13 mouse cellular contexts compared by ENCODE assay signal in genomic region chr10:20071716-20072115, GRCm38 (mm10).
A peak's percentile ranks its signal among the peaks of the same experiment; 100 is the strongest.
DNase-seq lines count a peak whose midpoint lies in the region.
"Had no signal": no experiment of that assay in that cellular context is flagged by ENCODE, and none has a peak within 500 bp of the region (broad histone marks: within the 10 kb centered on the region; RNA-seq: fewer than 3 reads in every experiment).

No protein-coding gene starts in this region.

- peak; percentile 24 to 58 for DNase-seq in cerebellum, postnatal 14 days
- no peak for DNase-seq in cerebellum, postnatal 25 days
- peak; percentile 66 to 69 for DNase-seq in heart, adult 18-20 months
- DNase-seq in heart, postnatal 4 days = no peak
- DNase-seq in kidney, postnatal 10 days = peak; percentile 3
- DNase-seq in kidney, adult 18-20 months = no peak
- DNase-seq in fat pad, adult 2 months (ENCODE audit: extremely low read depth, low read depth, low spot score) = peak; percentile 19
- DNase-seq: cerebellum, adult 11-12 months; layer of hippocampus, adult 9-11 months; liver, embryonic 13.5 days; retina, postnatal 1 day; right cerebral cortex, postnatal 25 days; thymus, postnatal 14 days had no signal

Comparison
In these comparisons a context has a peak if more than half of its experiments do, and no peak if none do; other contexts are left out.
1. DNase-seq: peak in cerebellum, postnatal 14 days (2 of 2), heart, adult 18-20 months (2 of 2), kidney, postnatal 10 days (single experiment) and fat pad, adult 2 months (single experiment); none in cerebellum, postnatal 25 days (0 of 2), heart, postnatal 4 days (single experiment) and kidney, adult 18-20 months (single experiment).